Mouse (Mus musculus) E14TG2a.4 (cell line): ENCODE measurements at regions not wholly inside any gene's neighbourhood (a gene's known extent, or its start where the extent isn't known, plus 50 kb on each side); places are given as distances from the start of the nearest gene placed in this dataset.

Experiments used
- CTCF ChIP-seq: conservative IDR thresholded peaks from 2 replicates; pipeline ENCODE4 v1.5.1; 2014; ENCODE audit warnings: low read length
- NANOG ChIP-seq: IDR thresholded peaks from 2 replicates; pipeline ENCODE4 v1.6.1; 2014; ENCODE audit warnings: borderline replicate concordance, low read length, mixed read lengths
- POU5F1 ChIP-seq: IDR thresholded peaks from 2 replicates; pipeline ENCODE4 v1.6.1; 2014; ENCODE audit warnings: low read length, borderline replicate concordance

DNA sequence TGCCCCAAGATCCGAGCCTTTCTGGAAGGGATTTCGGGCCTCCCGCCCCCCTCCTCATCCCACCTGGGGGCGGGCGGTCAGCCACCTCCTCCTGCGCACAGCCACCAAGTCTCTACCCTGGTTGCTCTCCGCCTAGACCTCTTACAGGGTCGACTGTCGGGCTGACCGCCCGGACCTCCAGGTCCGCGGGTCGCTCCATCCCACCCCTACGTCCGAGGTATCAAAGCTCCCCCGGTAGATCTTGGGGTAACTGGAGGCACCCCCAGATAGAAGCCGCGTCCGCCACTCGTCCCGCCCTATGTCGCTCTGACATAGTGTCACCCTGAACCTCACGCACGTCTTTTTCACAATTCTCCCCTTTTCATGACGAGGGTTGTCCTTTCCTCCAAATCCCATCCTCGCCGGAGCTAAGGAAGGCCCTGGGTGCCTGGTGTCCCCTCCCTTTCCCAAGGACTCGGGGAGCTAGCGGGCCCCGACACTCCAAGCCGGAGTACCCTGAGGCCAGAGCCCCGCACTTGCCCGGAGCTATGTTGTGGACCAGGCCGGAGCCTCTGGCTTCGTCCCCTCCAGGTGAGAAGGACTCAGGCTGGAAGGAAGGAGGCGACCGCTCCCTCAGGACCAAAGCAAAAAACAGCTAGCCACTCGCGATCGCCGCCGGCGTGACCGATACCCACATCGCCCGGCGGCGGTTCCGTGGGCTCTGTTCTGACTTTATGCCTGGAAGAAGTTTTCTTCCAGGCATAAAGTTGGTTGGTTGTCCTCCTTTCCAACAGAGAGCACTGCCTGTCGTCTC is 62.9 kb upstream of the Commd3 start:
- TF ChIP-seq CTCF (no peak), POU5F1 (no peak), NANOG (no peak)
